Mouse (Mus musculus): Measurements from ENCODE around the gene Dis3l2.

DNA sequence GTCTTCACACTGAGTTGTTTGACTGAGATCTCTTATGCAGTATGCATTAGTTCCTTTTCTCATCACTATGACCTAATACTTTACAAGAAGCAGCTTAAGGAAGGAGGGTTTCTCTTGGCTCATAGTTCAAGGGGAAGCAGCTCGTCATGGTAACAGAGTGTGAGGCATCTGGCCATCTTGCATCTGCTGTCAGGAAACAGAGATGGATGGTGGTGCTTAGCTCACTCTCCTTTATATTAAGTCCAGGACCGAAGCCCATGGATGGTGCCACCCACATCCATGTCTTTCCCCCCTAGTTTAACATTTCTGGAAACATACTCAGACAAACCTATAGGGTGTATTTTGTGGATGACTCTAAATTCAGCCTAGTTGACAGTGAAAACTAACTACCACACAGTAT is 170.1 kb downstream of the Dis3l2 start:
- TF ChIP-seq CTCF (IDR thresholded peaks at IDR 0.05; ENCODE audit: low read depth) (no peak), EP300 (IDR thresholded peaks at IDR 0.05; ENCODE audit: low read depth) (no peak)
